Mouse (Mus musculus) bone marrow, adult 2 months (tissue): ENCODE results near the gene Adam30. TPM values are rescaled to one million over a fixed set of nuclear protein-coding genes. Genes with fewer than 3 reads are reported as not detected.

ENCODE experiments used
- H3K27ac ChIP-seq: fragments of 200-500 bp; 2 replicates; pipeline ENCODE4 v1.5.1; 2012; ENCODE audit warnings: low read depth, mild to moderate bottlenecking, control low read depth, inconsistent platforms, low read length; ENCODE audit not compliant: control insufficient read depth, poor library complexity, insufficient read depth
- H3K4me1 ChIP-seq: fragments of 200-500 bp; 2 replicates; pipeline ENCODE4 v1.6.1; 2011; ENCODE audit warnings: low read length; ENCODE audit not compliant: control insufficient read depth, insufficient read depth
- H3K4me3 ChIP-seq: fragments of 200-500 bp; replicated peaks from 2 replicates; pipeline ENCODE3; 2011; ENCODE audit warnings: mild to moderate bottlenecking, low read depth, low read length, control low read depth; ENCODE audit not compliant: control insufficient read depth
- CTCF ChIP-seq: fragments of 200-500 bp; IDR thresholded peaks from 2 replicates; pipeline ENCODE4 v1.5.1; 2011; ENCODE audit warnings: low read length, control low read depth; ENCODE audit not compliant: control insufficient read depth, insufficient read depth
- POLR2A ChIP-seq: fragments of 200-500 bp; IDR thresholded peaks from 2 replicates; pipeline ENCODE4 v1.6.1; 2011; ENCODE audit warnings: low read depth, mild to moderate bottlenecking, control low read depth, low read length, borderline replicate concordance; ENCODE audit not compliant: control insufficient read depth
- WGBS: fragments of 180-500 bp; shearing (Covaris S2); methylation state at CpG from one replicate; pipeline ENCODE4 v1.1.7; 2018; 5-methylcytosine and 5-hydroxymethylcytosine counted together
- polyA plus RNA-seq: library from polyadenylated mRNA; stranded (reverse); fragments of >200 nt; gene quantifications from 2 replicates; pipeline ENCODE4 v1.2.4, GENCODE M21; 2011; ENCODE audit warnings: low replicate concordance; ENCODE audit not compliant: missing spikeins, insufficient read depth, insufficient read length

The Adam30 gene
- polyA plus RNA-seq, 1 experiment, result not detected

GRCm38 (mm10) chr3:98142862-98143261 is 17.6 kb upstream of the Adam30 start:
- Histone ChIP-seq H3K4me3 (no peak overlapping the region), H3K27ac (no peak overlapping the region), H3K4me1 (no peaks in the 10 kb centered on the region)
- WGBS, result 91% methylated on average over 13 of the region's 13 CpGs
- TF ChIP-seq CTCF, result no peak
- no peak for TF ChIP-seq POLR2A

- Histone ChIP-seq H3K4me1 (no peaks in the 10 kb centered on the region), H3K27ac (no peak overlapping the region), H3K4me3 (no peak overlapping the region)
- TF ChIP-seq POLR2A (no peak), CTCF (no peak)
- 88% methylated on average over 10 of the region's 10 CpGs for WGBS
These were observed 15.2 kb upstream of the Adam30 start for GRCm38 (mm10) chr3:98145204-98145603.

- TF ChIP-seq CTCF (no peak), POLR2A (no peak)
- H3K4me1 ChIP-seq, result no peaks in the 10 kb centered on the region
- WGBS, result 90% methylated on average over 29 of the region's 29 CpGs
- H3K4me3 ChIP-seq, result no peak overlapping the region
- H3K27ac ChIP-seq, result no peak overlapping the region
These were observed 13.7 kb upstream of the Adam30 start for GRCm38 (mm10) chr3:98146471-98147410.

GRCm38 (mm10) chr3:98147706-98148105 is 12.7 kb upstream of the Adam30 start:
- Histone ChIP-seq H3K27ac (no peak overlapping the region), H3K4me3 (no peak overlapping the region), H3K4me1 (no peaks in the 10 kb centered on the region)
- 89% methylated on average over 14 of the region's 14 CpGs for WGBS
- no peak for TF ChIP-seq CTCF
- no peak for TF ChIP-seq POLR2A

GRCm38 (mm10) chr3:98149881-98150280 is 10.5 kb upstream of the Adam30 start:
- 88% methylated on average over 11 of the region's 11 CpGs for WGBS
- Histone ChIP-seq H3K27ac (no peak overlapping the region), H3K4me3 (no peak overlapping the region), H3K4me1 (no peaks in the 10 kb centered on the region)
- TF ChIP-seq CTCF (no peak), POLR2A (no peak)

- TF ChIP-seq CTCF, result no peak
- TF ChIP-seq POLR2A, result no peak
- H3K4me1 ChIP-seq, result peaks cover 2% of the 10 kb centered on the region
- 87% methylated on average over 10 of the region's 10 CpGs for WGBS
- H3K4me3 ChIP-seq, result no peak overlapping the region
- H3K27ac ChIP-seq, result no peak overlapping the region
These were observed 9.4 kb upstream of the Adam30 start for GRCm38 (mm10) chr3:98151016-98151415.

GRCm38 (mm10) chr3:98153460-98153859 is 7.0 kb upstream of the Adam30 start:
- no peak for TF ChIP-seq POLR2A
- no peak for TF ChIP-seq CTCF
- H3K27ac ChIP-seq, result no peak overlapping the region
- no peak overlapping the region for H3K4me3 ChIP-seq
- peaks cover 4% of the 10 kb centered on the region for H3K4me1 ChIP-seq

GRCm38 (mm10) chr3:98156158-98156557 is 4.3 kb upstream of the Adam30 start:
- Histone ChIP-seq H3K4me3 (no peak overlapping the region), H3K4me1 (peaks cover 4% of the 10 kb centered on the region), H3K27ac (no peak overlapping the region)
- WGBS, result 39% methylated on average over 4 of the region's 4 CpGs
- TF ChIP-seq POLR2A (no peak), CTCF (no peak)

- H3K4me3 ChIP-seq, result no peak overlapping the region
- TF ChIP-seq POLR2A (no peak), CTCF (no peak)
- WGBS, result 7% methylated on average over 2 of the region's 2 CpGs
- H3K4me1 ChIP-seq, result peaks cover 4% of the 10 kb centered on the region
- no peak overlapping the region for H3K27ac ChIP-seq
These were observed 3.4 kb upstream of the Adam30 start for GRCm38 (mm10) chr3:98157073-98157472.
